Mouse (Mus musculus) inflammation-experienced regulatory T-cells (primary cell): Measurements from ENCODE around the gene Upb1. TPM values are rescaled to one million over a fixed set of nuclear protein-coding genes. Genes with fewer than 3 reads are reported as not detected.

Experiments
- polyA plus RNA-seq, 2 experiments: library from polyadenylated mRNA; unstranded; fragments of 100-300 nt; shearing (Covaris generic); gene quantifications; one replicate each; pipeline ENCODE4 v1.2.1; 2017

Upb1 gene
- 1 to 10 TPM in 1 of 2 experiments, under 1 TPM in 1; 0.66 to 2.0 TPM for polyA plus RNA-seq

DNA sequence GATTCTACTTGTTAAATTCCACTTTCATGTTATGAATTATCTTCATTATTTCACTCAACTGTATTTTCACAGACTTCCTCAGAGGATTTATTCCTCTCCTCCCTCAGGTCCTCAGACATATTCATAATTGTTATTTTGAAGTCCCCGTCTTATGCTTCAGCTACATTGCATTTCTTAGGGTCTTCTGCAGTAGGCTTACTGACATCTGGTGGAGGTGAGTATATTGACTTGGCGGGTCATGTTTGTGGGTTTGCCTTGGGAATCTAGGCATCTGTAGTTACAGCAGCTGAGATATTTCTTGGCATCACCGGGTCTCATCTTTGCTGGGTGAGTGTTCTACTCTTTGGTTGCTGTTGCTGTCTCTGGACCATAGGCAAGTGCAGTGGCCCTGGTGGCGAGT, at the start of gene Upb1:
Gene Upb1, plus strand, starts transcription at position 158 of the 400 bp plus-strand sequence.

Other genes starting within 250 kb of the Upb1 start
- 10 to 100 TPM; 46.4 to 59.1 TPM for gene Specc1l, start 189.0 kb upstream of the Upb1 start, polyA plus RNA-seq
- gene Adora2a, start 84.2 kb upstream of the Upb1 start, polyA plus RNA-seq, result 10 to 100 TPM; 37.8 to 56.8 TPM
- gene Snrpd3, start 116.4 kb downstream of the Upb1 start, polyA plus RNA-seq, result 100 to 1,000 TPM; 165 to 237 TPM
- 10 to 100 TPM; 29.1 to 45.2 TPM for gene Gucd1, start 116.9 kb downstream of the Upb1 start, polyA plus RNA-seq
- 1 to 10 TPM in 1 of 2 experiments, under 1 TPM in 1; 0.80 to 9.4 TPM for gene Lrrc75b, start 159.2 kb downstream of the Upb1 start, polyA plus RNA-seq
- gene Ggt1, start 160.5 kb downstream of the Upb1 start, polyA plus RNA-seq, result 10 to 100 TPM in 1 of 2 experiments, 1 to 10 TPM in 1; 1.1 to 17.4 TPM
- gene Ggt5, start 188.2 kb downstream of the Upb1 start, polyA plus RNA-seq, result 10 to 100 TPM in 1 of 2 experiments, under 1 TPM in 1; 0.37 to 14.6 TPM
- gene Susd2, start 242.9 kb downstream of the Upb1 start, polyA plus RNA-seq, result 10 to 100 TPM; 30.9 to 31.3 TPM